Mouse (Mus musculus) urinary bladder, postnatal 10 days (tissue): ENCODE results near the gene 6430548M08Rik.

Experiments
- DNase-seq: peaks from one replicate; pipeline ENCODE4 v3.0.0; 2022; ENCODE audit warnings: low spot score

Gene 6430548M08Rik

GRCm38 (mm10) chr8:120109149-120109548 lies 4.8 kb upstream of the 6430548M08Rik start:
- DNase-seq: no peak

GRCm38 (mm10) chr8:120110966-120111365 lies 3.0 kb upstream of the 6430548M08Rik start:
- no peak for DNase-seq

GRCm38 (mm10) chr8:120111382-120111781 lies 2.6 kb upstream of the 6430548M08Rik start:
- no peak for DNase-seq

DNA sequence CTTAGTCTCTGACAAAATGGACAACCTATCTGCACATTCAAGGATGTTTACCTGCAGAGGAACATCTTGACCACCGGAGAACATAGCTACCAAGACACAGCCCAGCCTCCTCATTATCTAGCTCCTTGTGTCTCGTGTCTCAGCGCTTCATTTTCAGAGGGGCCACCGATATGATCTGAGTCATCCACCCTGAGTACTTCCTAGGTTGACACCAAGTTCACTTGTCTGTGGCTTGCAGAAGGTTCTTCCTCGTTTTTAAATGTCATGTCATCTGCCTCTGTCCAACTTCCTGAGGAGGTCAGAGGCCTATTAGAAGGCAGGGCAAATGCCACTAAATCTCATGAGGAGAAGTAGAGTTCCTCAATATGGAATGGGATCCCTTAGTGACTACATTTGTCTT lies 1.4 kb upstream of the 6430548M08Rik start:
- DNase-seq: no peak

DNA sequence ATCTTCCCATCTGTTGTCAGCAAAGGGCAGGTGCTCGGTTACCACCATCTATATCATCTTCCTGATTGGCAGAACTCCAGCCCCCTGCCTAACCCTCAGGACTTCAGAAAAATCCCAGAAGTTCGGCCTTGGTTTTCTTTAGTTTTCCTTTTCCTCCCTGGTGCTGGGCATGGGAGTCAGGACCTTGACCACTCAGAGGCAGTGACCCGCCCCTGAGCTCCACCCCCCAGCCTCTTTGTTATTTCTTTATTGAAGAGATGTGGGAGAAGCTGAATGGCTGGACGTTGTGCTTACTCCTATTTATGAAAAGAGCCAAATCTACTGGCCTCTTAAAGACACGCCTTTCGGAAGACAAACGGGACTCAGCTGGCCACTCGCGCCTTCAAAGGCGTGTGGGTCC lies 646 bp upstream of the 6430548M08Rik start:
- no peak for DNase-seq

GRCm38 (mm10) chr8:120114315-120114841 lies 426 bp downstream of the 6430548M08Rik start:
- DNase-seq: peak; percentile 26

DNA sequence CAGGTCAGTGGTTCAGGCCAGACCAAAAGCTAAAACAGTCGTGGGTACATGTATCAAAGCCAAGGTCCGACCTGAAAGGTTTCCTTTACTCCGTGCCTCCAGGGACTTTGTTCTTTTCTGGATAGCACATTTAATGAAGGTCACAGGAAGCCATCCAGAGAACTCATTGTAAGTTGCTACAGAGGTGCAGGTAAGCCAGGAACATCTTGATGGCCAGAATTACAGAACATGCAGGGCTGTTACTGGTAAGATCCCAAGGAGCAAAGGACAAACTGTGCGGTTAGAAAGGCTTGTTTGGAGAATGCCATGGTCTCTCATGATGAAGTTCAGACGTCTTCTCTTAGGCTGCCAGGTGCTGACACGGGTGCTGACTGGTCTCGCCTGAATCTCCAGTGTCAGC lies 2.6 kb downstream of the 6430548M08Rik start:
- DNase-seq: no peak

GRCm38 (mm10) chr8:120118162-120118561 lies 4.2 kb downstream of the 6430548M08Rik start:
- DNase-seq: no peak

- DNase-seq: no peak
Measured at GRCm38 (mm10) chr8:120118847-120119246, 4.9 kb downstream of the 6430548M08Rik start.

GRCm38 (mm10) chr8:120119429-120119828 lies 5.5 kb downstream of the 6430548M08Rik start:
- DNase-seq: no peak

DNA sequence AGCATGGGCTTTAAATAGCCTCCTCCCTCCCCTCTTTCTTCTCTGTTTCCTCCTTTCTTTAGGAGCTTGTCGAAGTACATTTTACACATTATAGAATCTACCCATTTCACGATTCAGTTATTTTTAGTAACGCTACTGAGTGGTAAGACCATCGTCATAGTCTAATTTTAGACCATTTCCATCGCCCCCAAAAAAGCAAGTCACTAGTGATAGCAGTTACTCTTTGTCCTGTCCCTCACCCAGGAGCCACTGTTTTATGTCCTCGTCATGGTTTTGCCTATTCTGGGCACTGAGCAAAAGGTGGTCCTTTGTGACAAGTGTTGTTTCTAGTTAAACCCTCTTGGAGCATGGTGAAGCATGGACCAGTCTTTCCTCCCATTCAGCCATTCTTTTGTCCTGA lies 6.0 kb downstream of the 6430548M08Rik start:
- no peak for DNase-seq

- DNase-seq: no peak
Measured at GRCm38 (mm10) chr8:120120951-120121350, 7.0 kb downstream of the 6430548M08Rik start.

DNA sequence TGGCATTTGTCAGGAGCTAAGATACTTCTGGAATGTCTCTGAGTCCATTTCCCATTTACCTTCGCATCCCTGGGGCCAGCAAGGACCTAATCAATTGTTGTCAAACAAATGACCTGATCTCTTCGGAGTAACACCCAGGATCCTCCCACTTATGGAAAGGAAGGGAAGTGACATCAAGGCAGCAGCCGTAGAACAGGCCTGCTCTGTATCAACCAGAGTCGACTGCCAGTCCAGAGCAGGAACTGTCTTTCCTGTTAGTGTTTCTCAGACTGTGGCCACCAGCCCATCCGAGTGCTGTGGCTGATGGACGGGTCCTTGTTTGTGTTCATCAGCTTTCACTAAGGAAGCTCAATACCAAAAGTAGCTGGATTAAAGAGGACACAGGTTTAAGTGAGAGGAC lies 10.3 kb downstream of the 6430548M08Rik start:
- no peak for DNase-seq

- no peak for DNase-seq
Measured at GRCm38 (mm10) chr8:120124836-120125389, 11.0 kb downstream of the 6430548M08Rik start.

- no peak for DNase-seq
Measured at GRCm38 (mm10) chr8:120126357-120127161, 12.6 kb downstream of the 6430548M08Rik start.

- DNase-seq: no peak
Measured at GRCm38 (mm10) chr8:120129547-120129946, 15.6 kb downstream of the 6430548M08Rik start.

DNA sequence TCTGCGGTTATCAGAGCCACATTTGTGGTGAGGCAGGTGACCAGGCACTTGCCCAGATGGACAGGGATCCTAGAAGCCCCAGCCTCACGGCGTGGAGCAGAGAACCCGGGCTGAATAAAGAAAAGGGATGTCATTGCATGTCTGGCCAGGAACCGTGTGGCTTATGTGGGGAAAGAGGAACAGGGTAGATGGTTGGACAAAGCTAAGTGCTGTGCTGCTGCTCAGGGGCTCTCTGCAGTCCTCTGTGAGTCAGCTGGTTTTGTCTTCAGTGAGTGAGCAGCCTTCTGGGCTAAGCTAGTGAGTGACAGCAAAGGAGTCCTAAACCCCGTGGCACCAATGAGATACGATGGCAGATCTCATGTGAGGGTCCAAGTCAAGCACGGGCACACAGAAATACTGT lies 17.2 kb downstream of the 6430548M08Rik start:
- no peak for DNase-seq

- DNase-seq: no peak
Measured at GRCm38 (mm10) chr8:120133169-120133568, 19.2 kb downstream of the 6430548M08Rik start.

DNA sequence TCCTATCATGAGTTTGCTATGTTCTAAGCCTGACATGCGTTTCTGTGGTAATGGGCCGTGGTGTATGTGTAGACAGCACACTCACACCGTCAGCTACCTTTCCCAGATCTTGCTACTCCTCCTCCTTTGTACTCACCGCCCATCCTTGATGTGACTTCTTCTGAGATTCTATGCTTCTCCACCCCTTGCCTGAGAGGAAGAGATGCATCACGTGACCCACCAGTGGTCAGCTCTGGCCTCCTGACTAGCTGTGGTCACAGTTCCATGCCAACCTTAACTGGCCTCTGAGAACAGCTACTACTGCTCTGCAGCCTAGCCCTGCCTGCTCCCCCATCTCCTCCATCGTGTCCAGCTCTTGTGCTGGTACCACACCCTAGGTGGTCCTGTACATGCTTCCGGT lies 21.7 kb downstream of the 6430548M08Rik start:
- no peak for DNase-seq

- no peak for DNase-seq
Measured at GRCm38 (mm10) chr8:120136618-120137017, 22.7 kb downstream of the 6430548M08Rik start.

- no peak for DNase-seq
Measured at GRCm38 (mm10) chr8:120138958-120139357, 25.0 kb downstream of the 6430548M08Rik start.

DNA sequence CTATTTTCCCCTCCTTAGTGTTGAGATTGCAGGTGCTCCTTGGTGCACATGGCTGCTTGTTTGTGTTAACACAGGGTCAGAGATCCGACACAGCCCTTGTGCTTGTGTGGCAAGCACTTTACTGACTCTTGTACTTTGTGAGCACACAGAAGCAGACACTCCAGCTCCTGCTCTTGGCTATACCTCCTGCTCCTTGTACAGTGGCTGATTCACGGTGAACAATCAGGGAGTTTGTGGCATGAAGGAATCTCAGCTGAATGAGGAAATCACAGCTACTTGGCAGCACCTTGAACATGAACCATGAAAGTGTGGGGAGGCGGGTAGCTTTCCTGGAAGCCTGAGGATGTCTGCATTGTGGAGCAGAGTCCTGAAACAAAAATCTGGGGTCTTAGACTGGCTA lies 26.8 kb downstream of the 6430548M08Rik start:
- DNase-seq: no peak

- DNase-seq: no peak
Measured at GRCm38 (mm10) chr8:120143911-120144651, 30.1 kb downstream of the 6430548M08Rik start.
